Mouse (Mus musculus) left cerebral cortex, adult 6 months (tissue): Measurements from ENCODE around the gene Pms1. TPM values are rescaled to one million over a fixed set of nuclear protein-coding genes. Genes with fewer than 3 reads are reported as not detected.

Experiments used
- long read RNA-seq, 2 experiments: library from polyadenylated mRNA; unstranded; transcript quantifications; one replicate each; pipeline ENCODE4 v2.0.0; 2019 to 2020
- polyA plus RNA-seq: library from polyadenylated mRNA; unstranded; fragments of <200 nt; fragmentation: Nextera tagmentation; gene quantifications from 2 replicates; pipeline ENCODE4 v1.2.3, GENCODE M21; 2021

The Pms1 gene
- 4.6 and 6.2 TPM in 2 replicates for polyA plus RNA-seq
- long read RNA-seq, experiment 1, transcript Pms1-208 (1 exons, 1,723 nt): major isoform, 5 of 27 reads
- long read RNA-seq, experiment 1, partial matches to known transcripts: 4 of 27 reads
- long read RNA-seq, experiment 1, other reads (novel, unspliced or antisense): 13 of 27 reads
- long read RNA-seq, experiment 2, partial matches to known transcripts: 5 of 10 reads
- long read RNA-seq, experiment 2, other reads (novel, unspliced or antisense): 5 of 10 reads

GRCm38 (mm10) chr1:53296581-53297383 is at the start of gene Pms1, which contains the start of the genes Ormdl1 and Gm28778:
Gene Pms1 (minus strand): TSS chr1:53297018.
Gene Ormdl1 (plus strand): TSS chr1:53297095.
Gene Gm28778 (plus strand): TSS chr1:53297111.

GRCm38 (mm10) chr1:53312989-53313967 is 16.5 kb upstream of the Pms1 start, which contains the start of gene Osgepl1:
Gene Osgepl1 (plus strand): TSS chr1:53313624.

GRCm38 (mm10) chr1:53187536-53187935 is 109.3 kb downstream of the Pms1 start, which contains the start of gene 1700019A02Rik:
Gene 1700019A02Rik (minus strand): TSS chr1:53187636.

Other genes with a start within 250 kb of the Pms1 start
- gene Mstn, start 235.4 kb downstream of the Pms1 start, polyA plus RNA-seq: 0.08 and 0.13 TPM in 2 replicates
- not detected in 2 replicates for gene 1700019A02Rik, start 109.4 kb downstream of the Pms1 start, polyA plus RNA-seq
- 12.0 and 16.6 TPM in 2 replicates for gene Ormdl1, start 77 bp upstream of the Pms1 start, polyA plus RNA-seq
- 0.26 and 0.80 TPM in 2 replicates for gene Gm28778, start 93 bp upstream of the Pms1 start, polyA plus RNA-seq
- gene Osgepl1, start 16.6 kb upstream of the Pms1 start, polyA plus RNA-seq: 17.4 and 18.7 TPM in 2 replicates
- 1.6 TPM in 2 replicates for gene Asdurf, start 55.6 kb upstream of the Pms1 start, polyA plus RNA-seq
- gene Gm28551, start 55.6 kb upstream of the Pms1 start, polyA plus RNA-seq: 0.39 and 0.58 TPM in 2 replicates
- gene Asnsd1, start 55.7 kb upstream of the Pms1 start, polyA plus RNA-seq: 23.5 and 23.6 TPM in 2 replicates